Mouse (Mus musculus) kidney, adult 2 months (tissue): ENCODE results near the gene St3gal4.

Experiments
- CTCF ChIP-seq: fragments of 200-500 bp; conservative IDR thresholded peaks from 2 replicates; pipeline ENCODE4 v1.5.1; 2011; ENCODE audit warnings: low read depth, mild to moderate bottlenecking, control low read depth, low read length, moderate library complexity, mixed read lengths; ENCODE audit not compliant: insufficient read depth, insufficient read length
- POLR2A ChIP-seq: fragments of 200-500 bp; IDR thresholded peaks from one replicate; pipeline ENCODE4 v1.6.1; 2011; ENCODE audit warnings: low read depth, low read length, control low read depth

DNA sequence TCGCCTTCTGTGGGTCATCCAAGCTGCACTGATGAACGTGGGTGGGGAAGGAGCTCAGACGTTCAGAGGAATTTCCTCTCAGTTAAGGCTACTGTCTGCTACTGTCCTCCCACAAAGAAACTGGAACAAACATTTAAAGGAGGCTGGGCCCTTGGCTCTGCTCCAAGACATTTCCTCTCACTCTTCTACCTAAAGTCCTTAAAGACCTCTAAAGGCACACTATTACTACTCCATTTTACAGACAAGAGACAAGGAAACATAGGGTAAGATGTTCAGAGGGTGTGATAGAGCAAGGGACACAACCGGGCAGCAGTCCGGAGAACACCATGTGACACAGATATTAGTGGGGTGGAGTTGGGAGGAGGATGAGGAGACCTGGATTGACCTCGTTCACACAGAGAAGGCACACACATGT lies 92.2 kb downstream of the St3gal4 start:
- no peak for TF ChIP-seq CTCF
- TF ChIP-seq POLR2A, result no peak
